Mouse (Mus musculus) lung, embryonic 16.5 days (tissue): Measurements from ENCODE around the gene Myof. TPM values are rescaled to one million over a fixed set of nuclear protein-coding genes. Genes with fewer than 3 reads are reported as not detected.

Source experiments
- ATAC-seq: fragments of 200-750 bp; cut with Nextera tagmentation; 2 replicates; pipeline ENCODE4 v1.8.0; 2017; ENCODE audit warnings: low read depth, mild to moderate bottlenecking, moderate library complexity
- H3K27ac ChIP-seq: fragments of 300-500 bp; sonication (generic); 2 replicates; pipeline ENCODE4 v1.5.1; 2014; ENCODE audit warnings: mild to moderate bottlenecking, control low read depth, low read length
- H3K27me3 ChIP-seq: fragments of 300-500 bp; sonication (generic); 2 replicates; pipeline ENCODE4 v1.6.1; 2014; ENCODE audit warnings: low read depth, low read length, mixed read lengths; ENCODE audit not compliant: control insufficient read depth, insufficient read depth
- H3K36me3 ChIP-seq: fragments of 300-500 bp; sonication (generic); 2 replicates; pipeline ENCODE4 v1.6.1; 2014; ENCODE audit warnings: low read length; ENCODE audit not compliant: control insufficient read depth, insufficient read depth
- H3K4me1 ChIP-seq: fragments of 300-500 bp; sonication (generic); replicated peaks from 2 replicates; pipeline ENCODE4 v1.6.1; 2014; ENCODE audit warnings: low read length, mixed read lengths; ENCODE audit not compliant: control insufficient read depth, insufficient read depth
- H3K4me2 ChIP-seq: fragments of 300-500 bp; sonication (generic); 2 replicates; pipeline ENCODE4 v1.6.1; 2014; ENCODE audit warnings: low read depth, low read length, control low read depth
- H3K4me3 ChIP-seq: fragments of 300-500 bp; sonication (generic); 2 replicates; pipeline ENCODE4 v1.5.1; 2014; ENCODE audit warnings: mild to moderate bottlenecking, low read length, control low read depth
- H3K9ac ChIP-seq: fragments of 300-500 bp; sonication (generic); 2 replicates; pipeline ENCODE4 v1.6.1; 2014; ENCODE audit warnings: low read length, control low read depth
- H3K9me3 ChIP-seq: fragments of 300-500 bp; sonication (generic); 2 replicates; pipeline ENCODE4 v1.6.1; 2016; ENCODE audit warnings: low read length; ENCODE audit not compliant: control insufficient read depth
- WGBS: fragments of 180-500 bp; shearing (Covaris S2); extraction: QIAGEN DNeasy Blood & Tissue Kit; methylation state at CpG from one replicate; pipeline ENCODE4 v1.1.7; 2014; 5-methylcytosine and 5-hydroxymethylcytosine counted together
- polyA plus RNA-seq: library from polyadenylated mRNA; unstranded; fragments of >200 nt; fragmentation: Nextera tagmentation; extraction: Ambion mirVana; gene quantifications from 2 replicates; pipeline ENCODE4 v1.2.1, GENCODE M21; 2015

Myof gene
- polyA plus RNA-seq, 1 experiment from 2014 or later = 32.3 TPM

DNA sequence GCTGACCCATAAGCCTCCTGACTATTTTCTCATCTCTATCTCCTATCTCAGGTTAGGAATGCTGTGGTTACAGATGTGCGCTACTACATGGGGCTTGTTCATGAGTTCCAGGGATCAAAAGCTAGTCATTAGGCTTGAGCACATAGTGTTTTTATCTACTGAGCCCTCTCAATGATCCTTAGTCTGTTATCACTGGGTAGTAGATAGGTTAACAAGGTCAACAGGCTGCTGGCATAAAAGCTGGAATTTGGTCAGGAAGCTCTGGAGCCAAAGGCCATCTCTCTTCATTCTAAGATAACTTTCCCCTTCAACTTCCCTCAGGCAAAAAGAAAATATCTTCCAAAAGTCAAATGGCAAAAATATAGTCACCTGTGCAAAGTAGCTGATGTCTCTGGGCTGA lies 183.1 kb downstream of the Myof start:
- Histone ChIP-seq H3K27me3 (no peaks in the 10 kb centered on the region), H3K4me1 (no peaks in the 10 kb centered on the region), H3K9me3 (no peaks in the 10 kb centered on the region), H3K9ac (no peak overlapping the region), H3K4me2 (no peak overlapping the region), H3K27ac (no peak overlapping the region), H3K36me3 (no peaks in the 10 kb centered on the region), H3K4me3 (no peak overlapping the region)
- ATAC-seq = no peak
- 81% methylated on average over 1 of the region's 1 CpGs for WGBS

DNA sequence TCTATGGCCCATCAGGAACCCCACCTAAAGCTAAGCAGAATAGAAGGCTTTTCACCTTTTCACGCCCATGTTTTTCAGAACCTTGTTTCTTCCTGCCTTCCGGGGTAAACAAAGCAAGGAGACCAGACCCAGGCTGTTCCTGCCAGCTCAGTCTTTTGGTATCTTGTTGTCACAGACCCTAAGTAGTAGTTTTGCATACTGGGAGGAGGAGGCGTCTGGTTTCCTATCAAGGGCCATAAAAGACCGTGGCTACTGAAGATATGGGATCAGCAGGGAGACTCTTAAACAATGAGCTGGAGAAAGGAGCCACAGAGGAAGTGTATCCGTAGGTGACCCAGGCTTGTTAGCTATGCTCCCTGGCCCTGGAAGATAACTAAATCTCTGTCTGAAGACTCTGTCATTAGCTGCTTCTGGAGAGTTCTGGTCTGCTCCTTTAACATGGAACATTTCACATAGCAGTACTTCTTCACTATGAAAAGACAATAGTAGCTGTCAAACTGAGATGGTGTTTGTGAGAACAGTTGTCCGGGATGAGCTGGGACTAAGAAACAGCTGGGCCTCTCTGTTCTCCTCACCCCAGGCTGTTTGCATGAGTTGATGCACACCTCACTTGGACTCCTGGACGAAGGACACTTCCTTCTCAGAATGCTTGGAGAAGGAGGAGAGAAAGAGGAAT lies 184.8 kb downstream of the Myof start:
- no peak overlapping the region for H3K9ac ChIP-seq
- no peaks in the 10 kb centered on the region for H3K36me3 ChIP-seq
- 39% methylated on average over 7 of the region's 7 CpGs for WGBS
- no peaks in the 10 kb centered on the region for H3K27me3 ChIP-seq
- no peak overlapping the region for H3K4me3 ChIP-seq
- H3K27ac ChIP-seq = no peak overlapping the region
- peak; percentile 71 for ATAC-seq
- no peaks in the 10 kb centered on the region for H3K9me3 ChIP-seq
- no peaks in the 10 kb centered on the region for H3K4me1 ChIP-seq
- H3K4me2 ChIP-seq = no peak overlapping the region

DNA sequence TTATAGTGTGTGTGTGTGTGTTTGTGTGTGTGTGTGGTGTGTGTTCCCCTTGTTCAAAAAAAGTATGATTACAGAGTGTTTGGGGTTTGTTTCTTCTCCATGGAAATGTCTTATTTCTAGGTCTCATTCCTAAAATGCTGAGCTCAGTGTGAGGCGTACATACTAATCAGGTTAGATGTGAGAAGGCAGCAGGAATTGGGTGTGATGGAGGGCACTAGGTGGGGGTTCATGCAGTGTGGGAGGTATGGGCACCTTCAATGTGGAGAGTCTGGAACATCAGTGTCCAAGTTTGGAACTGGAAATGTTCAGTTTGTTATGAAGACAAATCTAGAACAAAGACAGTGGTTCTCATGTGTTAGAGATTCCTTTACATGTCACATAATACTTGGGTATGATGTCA lies 191.3 kb downstream of the Myof start:
- H3K4me3 ChIP-seq = no peak overlapping the region
- no peaks in the 10 kb centered on the region for H3K27me3 ChIP-seq
- no peak overlapping the region for H3K4me2 ChIP-seq
- no peaks in the 10 kb centered on the region for H3K9me3 ChIP-seq
- no peaks in the 10 kb centered on the region for H3K36me3 ChIP-seq
- H3K27ac ChIP-seq = no peak overlapping the region
- no peak for ATAC-seq
- WGBS = 66% methylated on average over 1 of the region's 1 CpGs
- H3K4me1 ChIP-seq = no peaks in the 10 kb centered on the region
- no peak overlapping the region for H3K9ac ChIP-seq

DNA sequence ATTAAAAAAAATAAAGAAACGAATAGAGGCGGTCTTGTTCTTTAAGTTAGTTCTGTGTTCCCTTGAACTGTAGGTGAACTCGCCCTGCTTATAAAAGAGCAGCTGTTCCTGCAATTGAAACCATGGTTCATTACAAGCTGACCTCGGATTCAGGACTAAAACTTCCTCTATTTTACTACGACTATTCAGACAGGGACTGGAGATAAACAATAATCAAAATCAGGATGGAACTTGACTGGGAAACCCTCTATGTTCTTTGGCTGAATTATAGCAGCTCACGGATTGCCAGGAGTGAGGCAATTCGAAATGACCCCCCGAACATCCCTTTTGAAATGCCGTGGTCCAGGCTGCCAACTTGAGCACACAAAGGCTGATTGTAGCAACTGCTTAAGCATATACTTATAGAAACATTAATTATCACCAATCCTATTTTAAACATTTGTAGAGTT lies 191.8 kb downstream of the Myof start:
- Histone ChIP-seq H3K27me3 (no peaks in the 10 kb centered on the region), H3K4me1 (no peaks in the 10 kb centered on the region), H3K36me3 (no peaks in the 10 kb centered on the region), H3K27ac (no peak overlapping the region), H3K4me2 (no peak overlapping the region), H3K9me3 (no peaks in the 10 kb centered on the region), H3K4me3 (no peak overlapping the region), H3K9ac (no peak overlapping the region)
- WGBS = 28% methylated on average over 9 of the region's 9 CpGs
- peak; percentile 49; the same call in 1 of the 2 replicates for ATAC-seq

Other genes with a start within 250 kb of the Myof start
- 44.5 and 46.8 TPM in 2 replicates for gene Cep55, start 11.4 kb upstream of the Myof start, polyA plus RNA-seq
- gene Ffar4, start 53.5 kb upstream of the Myof start, polyA plus RNA-seq = 3.4 and 4.4 TPM in 2 replicates
- gene Rbp4, start 81.7 kb upstream of the Myof start, polyA plus RNA-seq = 19.8 and 42.9 TPM in 2 replicates
- not detected in 2 replicates for gene Pde6c, start 89.2 kb upstream of the Myof start, polyA plus RNA-seq
- gene Fra10ac1, start 180.6 kb upstream of the Myof start, polyA plus RNA-seq = 29.9 and 31.7 TPM in 2 replicates
- gene Lgi1, start 221.0 kb upstream of the Myof start, polyA plus RNA-seq = 0.21 and 0.28 TPM in 2 replicates